Mouse (Mus musculus) neural tube, embryonic 11.5 days (tissue): ENCODE results near the gene Olfr196. TPM values are rescaled to one million over a fixed set of nuclear protein-coding genes. Genes with fewer than 3 reads are reported as not detected.

Experiments
- polyA plus RNA-seq: library from polyadenylated mRNA; unstranded; fragments of >200 nt; fragmentation: Nextera tagmentation; extraction: Ambion mirVana; gene quantifications from 2 replicates; pipeline ENCODE4 v1.2.1, GENCODE M21; 2014

Gene Olfr196
- polyA plus RNA-seq, 1 experiment from 2014 or later: not detected

Other genes starting within 250 kb of the Olfr196 start
- not detected in 2 replicates for gene Olfr181, start 241.7 kb downstream of the Olfr196 start, polyA plus RNA-seq
- gene Olfr180, start 241.1 kb downstream of the Olfr196 start, polyA plus RNA-seq: not detected in 2 replicates
- gene Olfr183, start 175.1 kb downstream of the Olfr196 start, polyA plus RNA-seq: not detected in 2 replicates
- gene Olfr186, start 140.2 kb downstream of the Olfr196 start, polyA plus RNA-seq: not detected in 2 replicates
- not detected in 2 replicates for gene Olfr187, start 130.7 kb downstream of the Olfr196 start, polyA plus RNA-seq
- gene Olfr190, start 92.4 kb downstream of the Olfr196 start, polyA plus RNA-seq: not detected in 2 replicates
- not detected in 2 replicates for gene Olfr191, start 80.6 kb downstream of the Olfr196 start, polyA plus RNA-seq
- not detected in 2 replicates for gene Olfr193, start 58.6 kb downstream of the Olfr196 start, polyA plus RNA-seq
- gene Olfr194, start 49.4 kb downstream of the Olfr196 start, polyA plus RNA-seq: not detected in 2 replicates
- not detected in 2 replicates for gene Olfr195, start 23.4 kb downstream of the Olfr196 start, polyA plus RNA-seq
- gene Olfr198, start 33.1 kb upstream of the Olfr196 start, polyA plus RNA-seq: not detected in 2 replicates
- gene Olfr199, start 49.3 kb upstream of the Olfr196 start, polyA plus RNA-seq: not detected in 2 replicates
- not detected in 2 replicates for gene Olfr201, start 102.2 kb upstream of the Olfr196 start, polyA plus RNA-seq
- not detected in 2 replicates for gene Olfr202, start 116.3 kb upstream of the Olfr196 start, polyA plus RNA-seq
- gene Olfr203, start 128.4 kb upstream of the Olfr196 start, polyA plus RNA-seq: not detected in 2 replicates
- not detected in 2 replicates for gene Olfr204, start 147.8 kb upstream of the Olfr196 start, polyA plus RNA-seq
- gene Olfr205, start 160.7 kb upstream of the Olfr196 start, polyA plus RNA-seq: not detected in 2 replicates
- gene Olfr206, start 178.8 kb upstream of the Olfr196 start, polyA plus RNA-seq: not detected in 2 replicates
- not detected in 2 replicates for gene Olfr209, start 193.5 kb upstream of the Olfr196 start, polyA plus RNA-seq
- 0.11 TPM in 1 of 2 replicates, not detected in the other for gene Gabrr3, start 236.9 kb upstream of the Olfr196 start, polyA plus RNA-seq